Mouse (Mus musculus) hindbrain, embryonic 14.5 days (tissue): Measurements from ENCODE around the gene Srsf9. TPM values are rescaled to one million over a fixed set of nuclear protein-coding genes. Genes with fewer than 3 reads are reported as not detected.

ENCODE experiments used
- polyA plus RNA-seq: library from polyadenylated mRNA; unstranded; fragments of >200 nt; fragmentation: Nextera tagmentation; extraction: Ambion mirVana; gene quantifications from 2 replicates; pipeline ENCODE4 v1.2.1, GENCODE M21; 2014

The Srsf9 gene
- polyA plus RNA-seq, 1 experiment from 2014 or later, result 145 TPM

Other genes with a start within 250 kb of the Srsf9 start
- gene Gm10401, start 228.9 kb upstream of the Srsf9 start, polyA plus RNA-seq, result 49.1 and 53.0 TPM in 2 replicates
- 11.1 and 12.5 TPM in 2 replicates for gene Acads, start 207.8 kb upstream of the Srsf9 start, polyA plus RNA-seq
- 31.2 and 39.0 TPM in 2 replicates for gene Unc119b, start 192.2 kb upstream of the Srsf9 start, polyA plus RNA-seq
- 21.0 and 26.4 TPM in 2 replicates for gene Mlec, start 169.0 kb upstream of the Srsf9 start, polyA plus RNA-seq
- gene Cabp1, start 132.8 kb upstream of the Srsf9 start, polyA plus RNA-seq, result 17.7 and 22.8 TPM in 2 replicates
- 107 and 114 TPM in 2 replicates for gene Pop5, start 91.3 kb upstream of the Srsf9 start, polyA plus RNA-seq
- gene Rnf10, start 54.3 kb upstream of the Srsf9 start, polyA plus RNA-seq, result 101 and 113 TPM in 2 replicates
- gene Coq5, start 47.5 kb upstream of the Srsf9 start, polyA plus RNA-seq, result 52.5 and 57.6 TPM in 2 replicates
- gene Dynll1, start 26.2 kb upstream of the Srsf9 start, polyA plus RNA-seq, result 1,269 and 1,310 TPM in 2 replicates
- 41.8 and 42.2 TPM in 2 replicates for gene Gatc, start 14.0 kb downstream of the Srsf9 start, polyA plus RNA-seq
- gene Triap1, start 14.0 kb downstream of the Srsf9 start, polyA plus RNA-seq, result 47.6 and 50.1 TPM in 2 replicates
- 1,199 and 1,253 TPM in 2 replicates for gene Cox6a1, start 21.8 kb downstream of the Srsf9 start, polyA plus RNA-seq
- gene Msi1, start 102.4 kb downstream of the Srsf9 start, polyA plus RNA-seq, result 59.6 and 60.2 TPM in 2 replicates
- 0.67 TPM in 1 of 2 replicates, not detected in the other for gene Pla2g1b, start 139.1 kb downstream of the Srsf9 start, polyA plus RNA-seq
- 19.1 and 20.3 TPM in 2 replicates for gene Sirt4, start 157.5 kb downstream of the Srsf9 start, polyA plus RNA-seq
- 11.3 and 12.2 TPM in 2 replicates for gene Pxn, start 179.5 kb downstream of the Srsf9 start, polyA plus RNA-seq
- gene Rplp0, start 232.3 kb downstream of the Srsf9 start, polyA plus RNA-seq, result 952 and 1,000 TPM in 2 replicates
- gene Gcn1l1, start 238.1 kb downstream of the Srsf9 start, polyA plus RNA-seq, result 40.5 and 45.2 TPM in 2 replicates